Mouse (Mus musculus) testis, adult 2 months (tissue): Measurements from ENCODE around the gene Gm5105.

Experiments used
- CTCF ChIP-seq: fragments of 200-500 bp; IDR thresholded peaks from 2 replicates; pipeline ENCODE4 v1.5.1; 2012; ENCODE audit warnings: low read depth, mild to moderate bottlenecking, inconsistent platforms, low read length, moderate library complexity; ENCODE audit not compliant: control insufficient read depth, insufficient read depth, insufficient replicate concordance
- POLR2A ChIP-seq: fragments of 200-500 bp; IDR thresholded peaks from 2 replicates; pipeline ENCODE4 v1.6.1; 2012; ENCODE audit warnings: low read depth, mild to moderate bottlenecking, inconsistent platforms, low read length, moderate library complexity; ENCODE audit not compliant: control insufficient read depth

- TF ChIP-seq CTCF, result no peak
- TF ChIP-seq POLR2A, result no peak
These were observed 46.9 kb upstream of the Gm5105 start for GRCm38 (mm10) chr3:138114106-138114505.
